Mouse (Mus musculus): ENCODE results near the gene Tppp. TPM values are rescaled to one million over a fixed set of nuclear protein-coding genes. Genes with fewer than 3 reads are reported as not detected.

Gene Tppp
- total RNA-seq, 2 experiments from 2014 or later: 283 to 288 TPM

Other genes starting within 250 kb of the Tppp start
- gene Nkd2, start 161.8 kb upstream of the Tppp start, total RNA-seq (2021): 1 to 10 TPM; 7.4 to 8.5 TPM
- gene Trip13, start 71.6 kb upstream of the Tppp start, total RNA-seq (2021): under 1 TPM; 0.48 to 0.87 TPM
- gene Brd9, start 71.6 kb upstream of the Tppp start, total RNA-seq (2021): 100 to 1,000 TPM in 1 of 2 experiments, 10 to 100 TPM in 1; 99.3 to 106 TPM
- gene Zdhhc11, start 45.6 kb upstream of the Tppp start, total RNA-seq (2021): not detected
- 1 to 10 TPM in 1 of 2 experiments, under 1 TPM in 1; 0.94 to 1.5 TPM for gene Cep72, start 52.9 kb downstream of the Tppp start, total RNA-seq (2021)
- 1 to 10 TPM in 1 of 2 experiments, under 1 TPM in 1; 0.77 to 1.3 TPM for gene Slc9a3, start 112.0 kb downstream of the Tppp start, total RNA-seq (2021)
- 10 to 100 TPM; 63.6 to 70.9 TPM for gene Exoc3, start 199.3 kb downstream of the Tppp start, total RNA-seq (2021)

Data from layer of hippocampus, adult 18-20 months (tissue).